Mouse (Mus musculus) heart, embryonic 16.5 days (tissue): ENCODE results near the gene Zdhhc19. TPM values are rescaled to one million over a fixed set of nuclear protein-coding genes. Genes with fewer than 3 reads are reported as not detected.

Experiments used
- ATAC-seq: fragments of 200-750 bp; cut with Nextera tagmentation; replicated peaks from 2 replicates; pipeline ENCODE4 v1.8.0; 2017; ENCODE audit warnings: moderate number of reproducible peaks; ENCODE audit not compliant: insufficient read depth, low FRiP score; ENCODE audit errors: extremely low read depth
- H3K27ac ChIP-seq: fragments of 300-500 bp; sonication (generic); 2 replicates; pipeline ENCODE4 v1.5.1; 2014; ENCODE audit warnings: mild to moderate bottlenecking, low read length, control low read depth, moderate library complexity
- H3K27me3 ChIP-seq: fragments of 300-500 bp; sonication (generic); 2 replicates; pipeline ENCODE4 v1.6.1; 2014; ENCODE audit warnings: low read length, mixed read lengths; ENCODE audit not compliant: control insufficient read depth, insufficient read depth
- H3K36me3 ChIP-seq: fragments of 300-500 bp; sonication (generic); 2 replicates; pipeline ENCODE4 v1.6.1; 2014; ENCODE audit not compliant: control insufficient read depth, insufficient read depth
- H3K4me1 ChIP-seq: fragments of 300-500 bp; sonication (generic); 2 replicates; pipeline ENCODE4 v1.6.1; 2014; ENCODE audit warnings: low read length, mixed read lengths; ENCODE audit not compliant: control insufficient read depth, insufficient read depth
- H3K4me2 ChIP-seq: fragments of 300-500 bp; sonication (generic); 2 replicates; pipeline ENCODE4 v1.6.1; 2014; ENCODE audit warnings: low read depth, mild to moderate bottlenecking, control low read depth, low read length
- H3K4me3 ChIP-seq: fragments of 300-500 bp; sonication (generic); 2 replicates; pipeline ENCODE4 v1.5.1; 2014; ENCODE audit warnings: mild to moderate bottlenecking, control low read depth, low read length
- H3K9ac ChIP-seq: fragments of 300-500 bp; sonication (generic); 2 replicates; pipeline ENCODE4 v1.6.1; 2014; ENCODE audit warnings: low read length, control low read depth
- H3K9me3 ChIP-seq: fragments of 300-500 bp; sonication (generic); replicated peaks from 2 replicates; pipeline ENCODE4 v1.6.1; 2016; ENCODE audit warnings: low read length; ENCODE audit not compliant: control insufficient read depth
- WGBS: fragments of 180-500 bp; shearing (Covaris S2); extraction: QIAGEN DNeasy Blood & Tissue Kit; methylation state at CpG from one replicate; pipeline ENCODE4 v1.1.7; 2014; 5-methylcytosine and 5-hydroxymethylcytosine counted together
- polyA plus RNA-seq: library from polyadenylated mRNA; unstranded; fragments of >200 nt; fragmentation: Nextera tagmentation; extraction: Ambion mirVana; gene quantifications from 2 replicates; pipeline ENCODE4 v1.2.1, GENCODE M21; 2015

Zdhhc19 gene
- polyA plus RNA-seq, 1 experiment from 2014 or later = not detected

DNA sequence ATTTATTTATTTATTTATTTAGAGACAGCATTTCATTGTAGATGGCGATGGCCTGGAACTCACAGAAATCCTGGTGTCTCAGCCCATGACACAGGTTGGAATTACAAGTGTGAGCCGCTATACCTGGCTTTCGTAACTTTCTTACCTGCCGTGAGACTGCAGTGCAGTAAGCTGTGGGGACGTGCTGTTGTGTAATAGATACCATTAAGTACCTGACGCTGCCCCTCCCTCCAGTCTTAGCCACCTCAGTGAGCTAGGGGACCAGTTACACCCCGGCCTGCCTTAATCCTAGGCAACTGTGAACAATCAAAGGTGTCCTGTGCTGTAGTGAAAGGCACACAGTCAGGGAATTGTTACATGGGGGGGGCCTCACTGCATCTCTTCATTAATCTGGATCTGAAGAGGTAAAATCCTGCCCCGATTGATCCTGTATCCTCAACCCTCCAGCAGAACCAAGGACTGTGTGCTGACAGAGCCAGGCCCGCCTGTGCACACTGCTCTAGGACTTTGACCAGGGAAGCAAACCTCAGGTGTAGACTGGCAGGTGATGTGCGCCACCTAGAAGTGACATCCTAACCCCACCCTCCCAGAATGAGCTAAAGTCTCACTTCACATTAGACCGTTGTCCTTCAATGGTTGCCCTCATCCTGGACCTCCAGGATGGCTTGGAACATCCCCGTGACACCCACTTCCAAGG lies 21.9 kb downstream of the Zdhhc19 start:
- Histone ChIP-seq H3K9ac (no peak overlapping the region), H3K27ac (no peak overlapping the region), H3K27me3 (no peaks in the 10 kb centered on the region), H3K9me3 (no peaks in the 10 kb centered on the region), H3K4me3 (no peak overlapping the region), H3K4me2 (no peak overlapping the region), H3K4me1 (peaks cover 5% of the 10 kb centered on the region; the same call in 1 of the 2 replicates), H3K36me3 (no peaks in the 10 kb centered on the region)
- 82% methylated on average over 12 of the region's 12 CpGs for WGBS
- no peak for ATAC-seq

- no peaks in the 10 kb centered on the region for H3K36me3 ChIP-seq
- no peak overlapping the region for H3K9ac ChIP-seq
- H3K9me3 ChIP-seq = no peaks in the 10 kb centered on the region
- H3K4me2 ChIP-seq = no peak overlapping the region
- no peak for ATAC-seq
- H3K4me1 ChIP-seq = peaks cover 20% of the 10 kb centered on the region
- H3K27ac ChIP-seq = peak overlapping the region; percentile 19
- no peak overlapping the region for H3K4me3 ChIP-seq
- 68% methylated on average over 15 of the region's 15 CpGs for WGBS
- H3K27me3 ChIP-seq = no peaks in the 10 kb centered on the region
Measured at GRCm38 (mm10) chr16:32519656-32520371, 23.7 kb downstream of the Zdhhc19 start.

- no peaks in the 10 kb centered on the region for H3K9me3 ChIP-seq
- WGBS = 60% methylated on average over 9 of the region's 9 CpGs
- H3K4me3 ChIP-seq = no peak overlapping the region
- no peaks in the 10 kb centered on the region for H3K27me3 ChIP-seq
- ATAC-seq = no peak
- H3K36me3 ChIP-seq = no peaks in the 10 kb centered on the region
- peak overlapping the region; percentile 19 for H3K27ac ChIP-seq
- H3K4me1 ChIP-seq = peaks cover 20% of the 10 kb centered on the region
- H3K4me2 ChIP-seq = no peak overlapping the region
- no peak overlapping the region for H3K9ac ChIP-seq
Measured at GRCm38 (mm10) chr16:32520372-32520748, 24.3 kb downstream of the Zdhhc19 start.

GRCm38 (mm10) chr16:32522578-32523194 lies 26.6 kb downstream of the Zdhhc19 start:
- Histone ChIP-seq H3K4me1 (peaks cover 18% of the 10 kb centered on the region), H3K4me3 (no peak overlapping the region), H3K27me3 (no peaks in the 10 kb centered on the region), H3K36me3 (no peaks in the 10 kb centered on the region), H3K27ac (peak overlapping the region; percentile 17; the same call in 1 of the 2 replicates), H3K4me2 (no peak overlapping the region; the same call in 1 of the 2 replicates), H3K9me3 (no peaks in the 10 kb centered on the region), H3K9ac (no peak overlapping the region)
- no peak for ATAC-seq
- WGBS = 42% methylated on average over 6 of the region's 6 CpGs

- peaks cover 18% of the 10 kb centered on the region for H3K4me1 ChIP-seq
- no peaks in the 10 kb centered on the region for H3K36me3 ChIP-seq
- H3K4me3 ChIP-seq = no peak overlapping the region
- no peak overlapping the region for H3K4me2 ChIP-seq
- no peaks in the 10 kb centered on the region for H3K9me3 ChIP-seq
- ATAC-seq = 0 out of 2 replicates have a peak, but pooled peaks have one; percentile 35
- WGBS = 49% methylated on average over 8 of the region's 8 CpGs
- H3K9ac ChIP-seq = 0 out of 2 replicates have a peak overlapping the region, but pooled peaks have one; percentile 20
- peak overlapping the region; percentile 40 for H3K27ac ChIP-seq
- H3K27me3 ChIP-seq = no peaks in the 10 kb centered on the region
Measured at GRCm38 (mm10) chr16:32523462-32524243, 27.6 kb downstream of the Zdhhc19 start.

DNA sequence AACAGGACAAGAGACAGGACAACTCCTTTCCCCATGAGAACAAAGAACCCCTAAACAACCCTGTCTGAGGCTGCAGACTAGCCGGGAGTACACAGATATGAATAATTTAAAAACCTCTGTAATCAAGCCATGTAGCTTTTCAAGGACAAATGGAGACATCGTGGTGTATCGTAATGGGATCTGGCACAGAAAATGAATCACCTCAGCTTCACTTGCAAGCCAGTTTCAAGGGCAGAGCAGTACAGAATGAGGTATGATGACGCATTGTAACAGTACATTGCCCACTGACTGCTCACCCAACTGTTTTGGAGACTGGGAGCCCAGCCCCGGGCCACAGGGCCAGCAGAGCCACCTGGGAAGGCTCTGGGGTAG lies 28.2 kb downstream of the Zdhhc19 start:
- Histone ChIP-seq H3K9me3 (no peaks in the 10 kb centered on the region), H3K27me3 (no peaks in the 10 kb centered on the region), H3K4me2 (no peak overlapping the region), H3K27ac (peak overlapping the region; percentile 40), H3K4me3 (no peak overlapping the region), H3K4me1 (peaks cover 18% of the 10 kb centered on the region), H3K36me3 (no peaks in the 10 kb centered on the region), H3K9ac (0 out of 2 replicates have a peak overlapping the region, but pooled peaks have one; percentile 20)
- 48% methylated on average over 5 of the region's 5 CpGs for WGBS
- no peak for ATAC-seq

GRCm38 (mm10) chr16:32526906-32527305 lies 30.8 kb downstream of the Zdhhc19 start:
- Histone ChIP-seq H3K9me3 (no peaks in the 10 kb centered on the region), H3K9ac (no peak overlapping the region), H3K27me3 (no peaks in the 10 kb centered on the region), H3K4me3 (no peak overlapping the region), H3K36me3 (no peaks in the 10 kb centered on the region), H3K4me2 (no peak overlapping the region), H3K4me1 (peaks cover 18% of the 10 kb centered on the region), H3K27ac (no peak overlapping the region)
- no peak for ATAC-seq
- WGBS = 54% methylated on average over 7 of the region's 7 CpGs

DNA sequence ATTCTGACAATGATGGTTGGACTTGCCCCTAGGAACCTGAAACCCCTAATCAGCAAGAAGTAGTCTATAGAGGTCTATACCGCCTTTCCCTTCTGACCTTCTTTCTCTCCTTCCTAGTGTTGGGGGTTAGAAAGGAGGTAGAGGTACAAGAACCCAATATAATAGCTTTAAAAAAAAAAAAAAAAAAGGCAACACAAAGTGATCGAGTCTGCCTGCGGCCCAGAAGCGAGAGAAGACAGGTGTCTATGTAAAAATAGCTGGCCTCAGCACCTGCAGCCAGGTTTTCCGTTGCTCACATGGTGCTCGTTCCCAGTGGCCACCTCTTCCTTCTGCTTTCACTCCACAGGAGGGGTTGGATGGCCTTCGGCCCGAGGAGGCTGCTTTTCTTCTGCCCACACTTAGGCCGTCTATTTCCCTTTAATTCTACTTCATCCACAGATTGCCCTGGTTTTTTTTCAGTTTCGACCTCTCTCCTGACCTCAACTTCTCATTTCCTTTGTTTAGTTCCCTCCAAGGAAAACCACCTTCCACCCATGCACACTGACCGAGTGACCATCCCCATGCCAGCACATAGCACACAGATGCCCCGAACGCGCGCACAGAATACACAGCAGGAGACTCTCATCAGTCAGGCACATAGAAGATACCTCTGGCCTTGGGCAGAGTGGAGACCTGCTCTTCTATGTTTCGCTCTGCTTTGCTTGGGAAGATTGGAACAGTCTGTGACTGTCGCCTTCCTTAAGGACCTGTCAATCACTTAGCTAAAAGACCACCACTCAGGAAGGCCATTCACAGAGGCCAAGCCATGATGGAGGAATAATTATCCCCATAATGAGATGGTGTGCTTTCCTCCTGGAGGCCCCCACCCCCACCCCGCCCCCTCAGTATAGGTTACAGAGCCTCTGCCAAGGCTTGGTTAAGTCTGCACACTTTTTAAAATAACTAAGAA lies 37.1 kb downstream of the Zdhhc19 start:
- no peak overlapping the region for H3K27ac ChIP-seq
- peaks cover 16% of the 10 kb centered on the region for H3K4me1 ChIP-seq
- no peak overlapping the region for H3K9ac ChIP-seq
- no peaks in the 10 kb centered on the region for H3K36me3 ChIP-seq
- no peak overlapping the region for H3K4me2 ChIP-seq
- no peak for ATAC-seq
- H3K27me3 ChIP-seq = no peaks in the 10 kb centered on the region
- H3K4me3 ChIP-seq = no peak overlapping the region
- WGBS = 78% methylated on average over 18 of the region's 18 CpGs
- no peaks in the 10 kb centered on the region for H3K9me3 ChIP-seq
